Mouse (Mus musculus): ENCODE data around the gene Dhx16. TPM values are rescaled to one million over a fixed set of nuclear protein-coding genes. Genes with fewer than 3 reads are reported as not detected.

Gene Dhx16
- polyA plus RNA-seq (2012; rRNA removed; ENCODE audit: low replicate concordance): 57.7 and 68.8 TPM in 2 replicates

DNA sequence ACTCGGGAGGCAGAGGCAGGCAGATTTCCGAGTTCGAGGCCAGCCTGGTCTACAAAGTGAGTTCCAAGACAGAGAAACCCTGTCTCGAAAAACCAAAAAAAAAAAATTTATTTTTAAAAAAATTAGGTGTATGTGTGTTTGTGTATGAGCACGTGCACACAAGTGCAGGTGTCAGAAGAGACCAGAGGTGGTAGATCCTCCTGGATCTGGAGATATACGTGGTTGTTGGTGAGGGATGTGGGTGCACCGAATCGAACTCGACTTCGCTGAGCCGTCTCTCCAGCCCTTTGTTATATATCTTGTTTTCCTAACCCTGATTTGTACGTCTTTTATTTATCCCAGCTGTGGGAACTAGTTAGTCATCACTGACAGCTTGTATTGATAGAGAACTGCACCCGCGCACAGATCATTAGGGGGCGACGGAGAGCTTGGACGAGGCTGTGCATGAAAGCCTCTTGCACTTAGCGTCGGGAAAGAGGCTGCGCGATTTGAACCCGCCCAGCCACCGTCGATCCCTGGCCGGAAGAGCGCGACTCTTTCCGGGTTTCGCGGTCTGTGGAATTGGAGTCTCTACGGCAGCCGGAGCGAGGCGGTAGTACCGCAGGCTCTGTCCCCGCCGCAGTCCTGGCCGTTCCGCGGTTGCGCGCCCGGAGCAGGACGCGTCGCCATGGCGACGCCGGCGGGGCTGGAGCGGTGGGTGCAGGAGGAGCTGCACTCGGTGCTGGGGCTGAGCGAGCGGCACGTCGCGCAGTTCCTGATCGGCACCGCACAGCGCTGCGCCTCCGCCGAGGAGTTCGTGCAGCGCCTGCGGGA, at the start of gene Dhx16:
Gene Dhx16 (plus strand): TSS at position 575 of the 813 bp plus-strand sequence.

DNA sequence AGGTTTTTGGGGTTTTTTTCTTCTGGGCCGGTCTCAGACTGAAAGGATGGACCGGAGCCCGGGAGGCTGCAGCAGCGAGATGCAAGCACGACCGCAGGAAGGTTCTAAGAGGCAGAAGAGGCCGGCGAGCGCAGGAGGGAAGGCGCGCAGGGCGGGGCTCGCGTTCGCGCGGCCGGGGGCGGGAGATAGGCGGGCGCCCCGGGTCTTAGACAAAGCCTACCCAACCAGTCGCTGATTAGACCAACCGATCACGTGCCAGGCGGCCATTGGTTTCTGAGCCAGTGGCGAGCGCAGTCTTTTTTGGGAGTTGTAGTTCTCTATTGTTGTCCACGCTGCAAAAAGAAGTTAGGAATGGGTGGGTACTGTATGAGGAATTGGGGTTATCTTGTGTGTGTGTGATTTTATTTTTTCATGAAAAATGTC, 41.5 kb upstream of the Dhx16 start, which contains the start of gene Tubb5:
Gene Tubb5 (minus strand): TSS at position 185 of the 423 bp plus-strand sequence.

DNA sequence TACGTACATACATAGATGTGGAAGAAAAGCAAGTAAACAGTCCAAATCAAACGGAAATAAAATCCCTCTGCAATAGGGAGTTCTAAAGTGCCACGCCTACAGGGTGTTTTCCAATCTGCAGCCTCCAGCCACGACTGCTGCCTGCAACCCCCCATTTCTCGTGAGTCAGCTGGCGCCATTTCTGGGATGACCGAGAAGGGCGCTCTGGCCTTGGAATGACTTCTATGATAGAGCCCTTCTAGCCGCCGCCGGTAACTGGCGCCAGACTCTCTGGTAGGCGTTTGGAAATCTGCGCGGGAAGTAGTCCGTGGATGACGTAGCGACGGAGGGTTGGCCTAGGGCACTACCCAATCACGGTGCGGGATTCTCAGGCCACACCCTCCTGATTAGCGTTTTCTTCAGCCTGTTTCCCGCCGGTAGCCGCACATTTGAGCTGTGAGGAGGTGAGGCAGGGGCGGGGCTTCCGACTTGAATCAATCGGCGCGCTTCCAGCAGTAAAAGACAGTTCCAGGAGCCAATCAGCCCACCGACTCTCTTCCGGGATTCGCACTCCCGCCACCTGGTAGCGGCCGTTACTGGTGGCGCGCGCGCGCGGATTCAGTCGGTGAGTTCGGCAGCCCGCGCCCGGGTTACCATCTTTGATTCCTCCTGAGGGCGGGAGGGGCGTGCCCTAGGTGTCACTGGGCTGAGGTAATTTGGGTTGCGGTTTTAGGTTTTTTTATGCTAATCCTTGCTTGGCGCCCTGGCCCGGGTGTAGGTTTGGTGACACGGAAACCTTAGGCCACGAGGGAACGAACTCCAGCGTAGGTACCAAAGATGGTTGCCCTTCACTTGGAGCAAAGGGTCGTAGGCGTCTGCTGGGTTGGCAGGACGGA, 38.3 kb upstream of the Dhx16 start, which contains the start of gene Mdc1:
Gene Mdc1 (plus strand): TSS at position 440 of the 875 bp plus-strand sequence.

DNA sequence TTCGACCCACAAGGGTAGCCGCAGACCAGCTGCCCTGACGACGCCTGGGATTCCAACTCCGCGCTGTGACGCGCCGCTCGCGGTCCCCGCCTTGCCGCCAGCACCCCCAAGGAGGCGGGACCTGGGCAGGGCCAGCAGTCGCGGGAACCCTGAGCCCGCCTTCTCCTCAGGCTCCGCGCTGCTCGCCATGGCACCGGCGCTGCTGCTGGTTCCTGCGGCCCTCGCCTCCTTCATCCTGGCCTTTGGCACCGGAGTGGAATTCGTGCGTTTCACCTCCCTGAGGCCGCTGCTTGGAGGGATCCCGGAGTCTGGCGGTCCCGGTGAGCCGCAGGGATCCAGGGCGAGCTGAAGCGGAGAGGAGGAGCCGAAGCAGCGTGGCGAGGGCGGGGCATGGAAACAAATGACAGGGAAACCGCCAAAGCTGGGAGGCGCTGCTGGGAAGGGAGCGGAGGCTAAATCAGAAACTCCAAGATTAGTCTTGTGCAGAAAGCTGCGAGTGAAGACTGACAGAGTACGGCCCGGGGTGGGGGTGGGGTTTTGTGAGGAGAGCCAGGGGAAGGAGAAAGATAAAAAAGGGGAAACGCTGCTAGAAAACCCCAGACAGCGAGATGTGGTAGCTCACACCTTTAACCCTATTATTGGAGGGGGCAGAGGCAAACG, 18.3 kb upstream of the Dhx16 start, which contains the start of gene Nrm:
Gene Nrm (plus strand): TSS at position 121 of the 660 bp plus-strand sequence.

DNA sequence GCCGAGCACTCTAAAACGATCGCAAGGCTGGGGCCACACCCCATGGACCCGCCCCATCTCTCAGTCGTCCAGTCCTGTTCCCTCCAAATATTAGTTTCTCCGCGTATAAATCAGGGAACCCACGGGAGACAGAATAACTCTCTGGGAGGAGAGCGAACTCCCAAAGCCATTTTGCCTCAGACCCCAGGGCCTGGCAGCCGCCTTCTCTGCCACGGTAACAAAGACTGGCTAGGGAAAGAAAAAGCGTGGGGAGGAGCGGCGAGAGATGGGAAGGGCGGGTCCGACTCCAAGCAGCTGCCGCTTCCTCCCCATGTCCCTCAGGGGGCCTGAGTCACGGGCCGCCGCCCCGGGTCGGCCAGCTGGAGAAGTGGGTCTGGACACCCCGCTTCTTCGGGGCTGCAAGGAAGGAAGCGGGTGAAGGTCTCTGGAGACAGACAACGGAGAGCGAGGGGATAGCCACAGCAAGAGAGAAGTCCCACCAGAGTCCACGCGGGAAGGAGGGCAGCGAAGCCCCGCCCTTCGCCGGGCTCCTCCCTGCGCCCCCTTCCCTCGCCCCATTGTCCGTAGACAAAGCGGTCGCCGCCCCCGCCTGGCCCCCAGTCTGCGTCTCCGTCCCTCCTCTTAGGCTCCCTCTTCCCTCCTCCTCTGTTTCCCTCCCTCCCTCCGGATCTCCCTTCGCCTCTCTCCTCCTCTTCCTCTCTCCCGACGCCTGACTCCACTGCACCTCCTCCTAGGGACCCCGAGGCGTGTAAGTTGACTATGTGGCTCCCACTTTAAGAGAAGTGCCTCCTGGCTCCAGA, 13.9 kb upstream of the Dhx16 start, which contains the start of gene Ppp1r18:
Gene Ppp1r18 (plus strand): TSS at position 113 of the 800 bp plus-strand sequence.

DNA sequence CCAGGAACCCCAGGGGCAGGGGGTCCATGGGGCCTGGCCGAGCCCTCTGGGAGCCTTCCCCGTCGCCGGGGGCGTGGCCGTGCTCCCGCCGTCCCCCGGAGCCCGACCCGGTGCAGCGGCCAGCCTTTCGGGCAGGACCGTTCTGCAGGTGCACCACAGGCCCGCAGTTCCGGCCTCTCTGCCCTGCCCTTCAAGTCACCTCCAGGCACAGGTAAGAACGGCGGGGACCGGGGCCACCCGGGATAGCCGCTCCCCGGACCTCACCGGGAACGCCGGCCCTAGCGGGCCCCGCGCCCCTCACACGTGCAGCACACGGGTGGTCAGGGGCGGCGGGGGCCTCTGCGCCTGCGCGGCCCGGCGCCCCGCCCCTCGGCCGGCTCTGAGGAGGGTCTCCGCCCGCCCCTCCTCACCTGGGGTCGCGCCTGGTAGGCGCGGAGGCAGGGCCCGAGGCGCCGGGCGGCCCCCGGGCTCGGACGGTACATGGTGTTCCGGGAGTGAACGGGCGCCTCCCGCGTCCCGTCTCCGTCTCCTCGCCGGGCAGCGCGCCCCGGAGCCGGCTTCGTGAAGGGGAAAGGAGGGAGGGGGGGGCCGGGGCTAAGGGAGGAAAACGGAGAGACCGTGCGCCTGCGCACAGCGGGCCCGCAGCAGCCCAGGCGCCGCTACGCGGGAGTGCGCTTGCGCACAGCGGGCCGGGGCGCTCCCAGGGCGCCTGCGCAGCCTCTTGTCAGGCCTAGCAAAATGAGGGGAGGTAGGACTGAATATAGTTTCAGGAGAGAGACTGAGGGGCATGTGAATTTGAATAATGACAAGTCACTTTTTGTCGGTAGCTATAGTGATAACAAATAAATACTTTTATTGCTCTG, 17.4 kb downstream of the Dhx16 start, which contains the start of gene 2310061I04Rik:
Gene 2310061I04Rik (minus strand): TSS at position 651 of the 863 bp plus-strand sequence.

DNA sequence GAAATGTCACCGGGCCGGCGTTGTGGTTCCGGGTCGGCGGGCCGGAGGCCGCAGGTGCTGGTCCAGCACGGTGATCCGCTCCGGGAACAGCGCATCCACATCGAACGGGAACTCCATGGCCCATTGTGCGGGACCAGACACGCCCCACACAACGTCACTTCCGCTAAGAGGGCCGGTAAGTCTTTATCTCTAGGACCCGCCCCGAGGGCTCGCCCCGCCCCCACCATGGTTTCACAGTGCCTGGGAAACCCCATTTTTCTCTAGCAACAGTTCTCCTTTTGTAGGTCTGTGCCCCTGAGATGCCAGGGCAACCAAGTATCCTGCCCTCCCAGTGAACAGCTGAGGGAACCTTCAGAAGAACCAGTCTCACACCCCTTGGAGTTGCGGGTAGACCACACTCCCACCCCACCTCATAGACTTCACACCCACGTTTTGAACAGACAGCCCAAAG, 30.3 kb downstream of the Dhx16 start, which contains the start of gene Atat1:
Gene Atat1 (minus strand): TSS at position 157 of the 451 bp plus-strand sequence.

DNA sequence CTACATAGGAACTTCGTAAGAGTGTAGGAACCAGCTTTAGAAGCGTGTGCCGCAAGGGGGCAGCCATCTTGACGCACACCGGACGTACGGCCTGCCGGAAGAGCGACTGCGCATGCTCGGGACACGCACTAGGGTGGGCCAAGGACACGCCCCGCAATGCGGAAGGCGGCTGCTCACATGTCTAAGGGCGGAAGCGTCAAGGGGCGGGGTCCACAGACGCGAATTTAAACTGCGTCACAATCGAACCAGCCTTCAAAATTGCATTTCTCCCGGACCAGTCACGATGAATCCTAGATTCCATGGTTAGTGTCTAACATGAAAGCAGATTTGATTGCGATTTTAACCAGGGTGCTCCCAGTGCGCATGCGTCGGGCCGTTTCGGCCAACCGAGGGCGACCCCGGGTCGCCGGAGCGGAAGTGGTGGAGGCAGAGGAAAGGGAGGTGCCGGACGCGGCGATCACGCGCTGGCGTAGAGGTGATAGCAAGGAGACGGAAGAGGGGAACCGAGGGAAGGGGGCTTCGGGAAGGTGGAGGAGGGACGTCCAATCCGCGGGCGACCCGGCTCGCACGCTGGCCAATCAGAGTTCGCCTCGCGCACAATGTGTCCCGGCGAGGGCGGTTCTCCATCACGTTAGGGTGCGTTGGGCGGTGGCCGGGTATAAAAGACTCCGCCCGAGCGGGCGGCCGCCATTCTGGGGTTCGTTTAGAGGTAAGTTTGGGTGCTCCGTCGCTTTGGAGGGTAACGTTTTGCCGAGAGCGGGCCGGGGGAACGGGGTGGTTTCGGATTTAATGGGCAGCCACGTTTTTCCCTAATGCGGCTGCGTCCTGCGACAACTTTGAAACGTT, 36.9 kb downstream of the Dhx16 start, which contains the start of the genes Mrps18b and Ppp1r10:
Gene Mrps18b (minus strand): TSS at position 93 of the 846 bp plus-strand sequence.
Gene Ppp1r10 (plus strand): TSS at position 138 of the 846 bp plus-strand sequence.

Other genes with a start within 250 kb of the Dhx16 start
- gene Mucl3, start 236.1 kb upstream of the Dhx16 start, polyA plus RNA-seq (2012; rRNA removed; ENCODE audit: low replicate concordance): not detected in 2 replicates
- gene Vars2, start 212.2 kb upstream of the Dhx16 start, polyA plus RNA-seq (2012; rRNA removed; ENCODE audit: low replicate concordance): 29.6 and 63.8 TPM in 2 replicates
- 29.5 and 31.8 TPM in 2 replicates for gene Gtf2h4, start 206.1 kb upstream of the Dhx16 start, polyA plus RNA-seq (2012; rRNA removed; ENCODE audit: low replicate concordance)
- 39.2 and 64.6 TPM in 2 replicates for gene Ddr1, start 175.2 kb upstream of the Dhx16 start, polyA plus RNA-seq (2012; rRNA removed; ENCODE audit: low replicate concordance)
- gene Ier3, start 58.1 kb upstream of the Dhx16 start, polyA plus RNA-seq (2012; rRNA removed; ENCODE audit: low replicate concordance): 16.7 and 21.8 TPM in 2 replicates
- 63.0 and 72.5 TPM in 2 replicates for gene Flot1, start 56.6 kb upstream of the Dhx16 start, polyA plus RNA-seq (2012; rRNA removed; ENCODE audit: low replicate concordance)
- gene Tubb5, start 41.5 kb upstream of the Dhx16 start, polyA plus RNA-seq (2012; rRNA removed; ENCODE audit: low replicate concordance): 364 and 441 TPM in 2 replicates
- gene Mdc1, start 38.3 kb upstream of the Dhx16 start, polyA plus RNA-seq (2012; rRNA removed; ENCODE audit: low replicate concordance): 9.6 and 11.0 TPM in 2 replicates
- 34.4 and 39.7 TPM in 2 replicates for gene Nrm, start 18.5 kb upstream of the Dhx16 start, polyA plus RNA-seq (2012; rRNA removed; ENCODE audit: low replicate concordance)
- 78.6 and 130 TPM in 2 replicates for gene Ppp1r18, start 14.2 kb upstream of the Dhx16 start, polyA plus RNA-seq (2012; rRNA removed; ENCODE audit: low replicate concordance)
- 74.6 and 74.7 TPM in 2 replicates for gene 2310061I04Rik, start 17.6 kb downstream of the Dhx16 start, polyA plus RNA-seq (2012; rRNA removed; ENCODE audit: low replicate concordance)
- 63.9 and 77.1 TPM in 2 replicates for gene Atat1, start 30.3 kb downstream of the Dhx16 start, polyA plus RNA-seq (2012; rRNA removed; ENCODE audit: low replicate concordance)
- gene Mrps18b, start 36.6 kb downstream of the Dhx16 start, polyA plus RNA-seq (2012; rRNA removed; ENCODE audit: low replicate concordance): 79.5 and 120 TPM in 2 replicates
- 26.1 and 34.0 TPM in 2 replicates for gene Ppp1r10, start 36.6 kb downstream of the Dhx16 start, polyA plus RNA-seq (2012; rRNA removed; ENCODE audit: low replicate concordance)
- 55.9 and 71.4 TPM in 2 replicates for gene Abcf1, start 89.9 kb downstream of the Dhx16 start, polyA plus RNA-seq (2012; rRNA removed; ENCODE audit: low replicate concordance)
- 20.7 and 37.2 TPM in 2 replicates for gene Gnl1, start 100.0 kb downstream of the Dhx16 start, polyA plus RNA-seq (2012; rRNA removed; ENCODE audit: low replicate concordance)
- gene Prr3, start 100.4 kb downstream of the Dhx16 start, polyA plus RNA-seq (2012; rRNA removed; ENCODE audit: low replicate concordance): 22.1 and 26.9 TPM in 2 replicates
- gene H2-T24, start 140.7 kb downstream of the Dhx16 start, polyA plus RNA-seq (2012; rRNA removed; ENCODE audit: low replicate concordance): 8.3 and 9.4 TPM in 2 replicates
- gene H2-T23, start 153.0 kb downstream of the Dhx16 start, polyA plus RNA-seq (2012; rRNA removed; ENCODE audit: low replicate concordance): 279 and 344 TPM in 2 replicates
- 100 and 107 TPM in 2 replicates for gene H2-T22, start 162.9 kb downstream of the Dhx16 start, polyA plus RNA-seq (2012; rRNA removed; ENCODE audit: low replicate concordance)
- gene Gm6034, start 163.1 kb downstream of the Dhx16 start, polyA plus RNA-seq (2012; rRNA removed; ENCODE audit: low replicate concordance): 0.20 TPM in 1 of 2 replicates, not detected in the other
- 0.18 TPM in 1 of 2 replicates, not detected in the other for gene Gm11127, start 178.6 kb downstream of the Dhx16 start, polyA plus RNA-seq (2012; rRNA removed; ENCODE audit: low replicate concordance)
- gene Gm19684, start 241.9 kb downstream of the Dhx16 start, polyA plus RNA-seq (2012; rRNA removed; ENCODE audit: low replicate concordance): 0.57 and 0.60 TPM in 2 replicates
- 0.17 and 0.23 TPM in 2 replicates for gene Gm7030, start 249.6 kb downstream of the Dhx16 start, polyA plus RNA-seq (2012; rRNA removed; ENCODE audit: low replicate concordance)

Measured in mammary gland, adult 2 months (tissue).